Mouse (Mus musculus) midbrain, embryonic 11.5 days (tissue): ENCODE results near the gene Myh6. TPM values are rescaled to one million over a fixed set of nuclear protein-coding genes. Genes with fewer than 3 reads are reported as not detected.
A peak's percentile ranks its signal among the peaks of the same experiment; 100 is the strongest.

Experiments
- ATAC-seq: fragments of 200-750 bp; cut with Nextera tagmentation; 2 replicates; pipeline ENCODE4 v1.8.0; 2017; ENCODE audit warnings: moderate TSS enrichment, moderate library complexity; ENCODE audit not compliant: low FRiP score
- DNase-seq: peaks from one replicate; pipeline ENCODE4 v3.0.0; 2015; ENCODE audit warnings: low spot score; ENCODE audit errors: missing footprints
- H3K27ac ChIP-seq: fragments of 300-500 bp; sonication (generic); 2 replicates; pipeline ENCODE4 v1.5.1; 2014; ENCODE audit warnings: low read depth, low read length
- H3K27me3 ChIP-seq: fragments of 300-500 bp; sonication (generic); 2 replicates; pipeline ENCODE4 v1.6.1; 2014; ENCODE audit warnings: mild to moderate bottlenecking, low read length, moderate library complexity, mixed read lengths; ENCODE audit not compliant: control insufficient read depth, insufficient read depth
- H3K36me3 ChIP-seq: fragments of 300-500 bp; sonication (generic); 2 replicates; pipeline ENCODE4 v1.6.1; 2014; ENCODE audit warnings: mild to moderate bottlenecking, low read length, moderate library complexity, mixed read lengths; ENCODE audit not compliant: control insufficient read depth, insufficient read depth
- H3K4me1 ChIP-seq: fragments of 300-500 bp; sonication (generic); 2 replicates; pipeline ENCODE4 v1.6.1; 2014; ENCODE audit warnings: low read length; ENCODE audit not compliant: control insufficient read depth, insufficient read depth
- H3K4me2 ChIP-seq: fragments of 300-500 bp; sonication (generic); 2 replicates; pipeline ENCODE4 v1.6.1; 2014; ENCODE audit warnings: mild to moderate bottlenecking, moderate library complexity
- H3K4me3 ChIP-seq: fragments of 300-500 bp; sonication (generic); 2 replicates; pipeline ENCODE4 v1.5.1; 2014; ENCODE audit warnings: low read depth, low read length
- H3K9ac ChIP-seq: fragments of 300-500 bp; sonication (generic); 2 replicates; pipeline ENCODE4 v1.6.1; 2014; ENCODE audit warnings: low read length
- H3K9me3 ChIP-seq: fragments of 300-500 bp; sonication (generic); 2 replicates; pipeline ENCODE4 v1.6.1; 2016; ENCODE audit warnings: low read length; ENCODE audit not compliant: control insufficient read depth
- WGBS: fragments of 180-500 bp; shearing (Covaris S2); extraction: QIAGEN DNeasy Blood & Tissue Kit; methylation state at CpG from one replicate; pipeline ENCODE4 v1.1.7; 2014; 5-methylcytosine and 5-hydroxymethylcytosine counted together
- polyA plus RNA-seq: library from polyadenylated mRNA; unstranded; fragments of >200 nt; fragmentation: Nextera tagmentation; extraction: Ambion mirVana; gene quantifications from 2 replicates; pipeline ENCODE4 v1.2.1, GENCODE M21; 2014

Myh6 gene
- polyA plus RNA-seq, 1 experiment from 2014 or later, result 0.51 TPM

DNA sequence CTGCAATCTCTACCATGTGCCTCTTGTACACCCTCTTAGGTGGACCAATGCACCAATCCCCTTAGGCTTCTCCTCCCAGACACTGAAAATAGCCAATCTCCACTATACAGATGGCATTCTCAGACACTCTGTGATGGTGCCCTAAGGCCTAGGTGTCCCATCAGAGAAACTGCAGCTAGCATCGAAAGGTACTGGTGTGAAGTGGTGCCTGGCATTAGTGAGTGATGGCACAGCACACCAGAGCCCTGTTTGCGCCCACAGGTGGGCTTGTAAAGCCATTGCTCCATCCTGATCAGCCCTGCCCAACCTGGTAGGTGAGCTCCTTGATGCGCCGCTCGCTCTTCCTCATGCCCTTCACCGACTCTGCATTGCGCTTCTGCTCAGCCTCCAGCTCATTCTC lies 22.8 kb downstream of the Myh6 start:
- no peaks in the 10 kb centered on the region for H3K27me3 ChIP-seq
- H3K36me3 ChIP-seq, result no peaks in the 10 kb centered on the region
- no peak overlapping the region for H3K4me2 ChIP-seq
- DNase-seq (no peak), ATAC-seq (no peak)
- H3K4me1 ChIP-seq, result no peaks in the 10 kb centered on the region
- H3K4me3 ChIP-seq, result no peak overlapping the region
- no peaks in the 10 kb centered on the region for H3K9me3 ChIP-seq
- 89% methylated on average over 7 of the region's 7 CpGs for WGBS
- no peak overlapping the region for H3K9ac ChIP-seq
- no peak overlapping the region for H3K27ac ChIP-seq

DNA sequence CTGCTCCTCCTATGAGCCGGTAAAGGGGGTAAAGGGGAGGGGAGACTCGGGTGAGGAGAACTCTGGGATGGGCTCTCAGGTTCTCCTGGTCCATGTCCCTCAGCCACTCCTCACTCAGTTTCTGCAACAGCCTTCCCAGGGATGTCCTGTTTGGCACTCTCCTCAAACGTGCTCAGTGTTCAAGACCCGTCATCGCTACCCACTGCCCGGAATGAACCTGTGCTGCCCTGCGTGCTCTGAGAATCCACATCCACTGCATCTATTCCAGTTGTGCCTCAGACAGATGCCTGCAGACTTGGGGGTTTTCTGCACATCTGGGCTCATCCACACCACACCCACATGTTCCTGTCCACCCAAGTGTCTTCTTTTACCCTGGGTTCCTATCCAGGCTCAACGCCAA lies 24.2 kb downstream of the Myh6 start:
- no peak for DNase-seq
- 92% methylated on average over 8 of the region's 8 CpGs for WGBS
- Histone ChIP-seq H3K4me3 (no peak overlapping the region), H3K9me3 (no peaks in the 10 kb centered on the region), H3K27ac (no peak overlapping the region), H3K9ac (no peak overlapping the region), H3K36me3 (no peaks in the 10 kb centered on the region), H3K4me1 (no peaks in the 10 kb centered on the region), H3K4me2 (no peak overlapping the region), H3K27me3 (no peaks in the 10 kb centered on the region)
- ATAC-seq, result no peak

DNA sequence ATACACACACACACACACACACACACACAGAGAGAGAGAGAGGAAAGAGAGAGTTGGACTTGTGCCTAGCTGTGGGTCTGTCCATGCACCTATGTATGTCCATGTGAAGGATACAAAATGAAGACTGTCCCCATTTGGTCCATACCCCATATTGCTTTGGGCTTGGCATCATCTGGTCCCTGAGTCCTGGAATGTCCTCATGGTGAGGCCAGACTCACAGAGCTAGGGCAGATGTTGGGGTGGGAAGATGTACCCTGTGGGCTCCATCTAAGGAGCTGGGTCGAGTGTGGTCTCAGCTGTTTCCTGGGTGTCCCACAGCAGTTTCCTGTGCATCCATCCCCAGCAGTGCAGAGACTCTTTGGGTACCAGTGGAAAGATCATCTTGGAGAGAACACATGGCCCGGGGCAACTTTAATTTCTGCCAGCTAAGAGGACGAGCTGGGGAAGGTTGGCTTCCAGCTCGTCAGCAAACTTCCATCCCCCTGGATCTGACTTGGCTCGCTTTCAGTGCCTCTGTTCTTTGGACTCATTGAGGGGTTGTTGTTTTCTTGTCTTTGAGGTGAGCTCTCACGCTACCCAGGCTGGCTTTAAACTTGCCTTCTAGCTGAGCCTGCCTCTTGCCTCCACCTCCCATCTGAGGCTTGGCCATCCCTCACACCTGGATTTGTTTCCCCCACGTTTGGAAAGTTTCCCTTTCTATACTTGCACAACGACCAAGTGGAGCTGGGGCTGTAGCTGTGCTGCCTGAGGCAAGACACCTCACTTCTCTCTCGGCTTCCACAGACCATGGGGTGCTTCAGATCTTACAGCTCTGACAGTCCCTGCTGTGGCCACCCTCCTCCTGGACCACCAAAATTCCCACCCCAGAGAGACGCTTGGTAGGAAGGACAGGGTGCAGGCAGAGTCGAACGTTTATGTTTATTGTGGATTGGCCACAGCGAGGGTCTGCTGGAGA lies 25.4 kb downstream of the Myh6 start:
- no peak overlapping the region for H3K27ac ChIP-seq
- no peak overlapping the region for H3K4me3 ChIP-seq
- H3K4me2 ChIP-seq, result no peak overlapping the region
- H3K27me3 ChIP-seq, result no peaks in the 10 kb centered on the region
- DNase-seq (peak; percentile 6), ATAC-seq (no peak)
- no peak overlapping the region for H3K9ac ChIP-seq
- no peaks in the 10 kb centered on the region; the same call in 1 of the 2 replicates for H3K4me1 ChIP-seq
- no peaks in the 10 kb centered on the region for H3K9me3 ChIP-seq
- no peaks in the 10 kb centered on the region for H3K36me3 ChIP-seq
- 73% methylated on average over 13 of the region's 13 CpGs for WGBS

DNA sequence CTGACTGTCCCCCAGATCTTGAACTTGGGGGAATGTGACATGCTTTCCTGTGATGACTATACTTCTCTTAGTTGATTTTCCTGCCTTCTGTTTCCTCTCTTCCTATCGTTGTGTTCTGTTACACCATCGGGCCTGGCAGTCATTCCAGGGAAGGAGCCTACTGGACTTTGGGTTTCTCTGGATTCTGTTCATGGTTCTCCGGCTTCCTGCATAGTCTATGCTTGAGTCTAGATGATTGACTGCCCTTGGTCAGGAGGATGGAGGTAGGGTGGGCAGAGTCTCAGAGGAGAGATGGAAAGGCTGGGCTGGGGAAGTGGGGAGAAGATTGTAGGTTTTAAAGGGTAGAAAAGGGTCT lies 26.6 kb downstream of the Myh6 start:
- Histone ChIP-seq H3K4me1 (no peaks in the 10 kb centered on the region; the same call in 1 of the 2 replicates), H3K9ac (no peak overlapping the region), H3K4me3 (no peak overlapping the region), H3K27me3 (no peaks in the 10 kb centered on the region), H3K27ac (no peak overlapping the region), H3K36me3 (no peaks in the 10 kb centered on the region), H3K4me2 (no peak overlapping the region), H3K9me3 (no peaks in the 10 kb centered on the region)
- DNase-seq (no peak), ATAC-seq (no peak)
- 88% methylated on average over 3 of the region's 3 CpGs for WGBS

DNA sequence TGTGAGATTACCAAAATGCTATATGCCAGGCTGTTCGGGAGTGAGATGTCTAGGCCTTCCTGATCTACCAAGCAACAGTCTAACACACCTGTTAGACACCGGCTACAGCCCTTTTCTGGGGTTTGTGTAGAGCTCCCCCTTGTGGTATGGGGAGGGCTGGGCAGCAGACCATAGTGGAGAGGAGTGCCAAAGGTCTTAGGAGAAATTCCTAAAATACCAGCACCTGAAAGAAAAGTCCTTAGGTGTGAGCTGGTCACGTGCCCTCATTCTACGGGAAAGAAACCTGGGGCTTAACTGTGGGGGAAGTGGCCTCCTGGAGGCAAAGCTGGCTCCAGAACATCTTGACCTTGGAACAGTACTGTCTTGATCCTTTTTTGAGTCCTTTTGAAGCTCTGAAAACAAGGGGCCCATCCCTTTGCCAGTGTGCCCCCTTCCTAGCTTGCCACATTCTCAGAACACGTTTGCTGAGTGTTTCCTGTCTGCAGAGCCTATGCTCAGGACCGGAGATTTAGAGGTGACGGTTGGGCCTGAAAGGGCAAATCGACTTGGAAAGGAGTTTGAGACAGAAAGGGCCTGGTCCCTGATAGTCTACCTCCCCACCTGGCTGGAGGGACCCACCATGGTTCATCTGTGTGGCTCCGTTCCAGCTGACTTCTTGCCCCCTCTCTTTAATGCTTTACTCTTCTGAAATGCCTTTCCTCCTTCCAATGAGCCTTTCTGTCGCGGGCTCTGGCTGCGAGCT lies 27.1 kb downstream of the Myh6 start:
- no peak for ATAC-seq
- WGBS, result 50% methylated on average over 12 of the region's 12 CpGs

DNA sequence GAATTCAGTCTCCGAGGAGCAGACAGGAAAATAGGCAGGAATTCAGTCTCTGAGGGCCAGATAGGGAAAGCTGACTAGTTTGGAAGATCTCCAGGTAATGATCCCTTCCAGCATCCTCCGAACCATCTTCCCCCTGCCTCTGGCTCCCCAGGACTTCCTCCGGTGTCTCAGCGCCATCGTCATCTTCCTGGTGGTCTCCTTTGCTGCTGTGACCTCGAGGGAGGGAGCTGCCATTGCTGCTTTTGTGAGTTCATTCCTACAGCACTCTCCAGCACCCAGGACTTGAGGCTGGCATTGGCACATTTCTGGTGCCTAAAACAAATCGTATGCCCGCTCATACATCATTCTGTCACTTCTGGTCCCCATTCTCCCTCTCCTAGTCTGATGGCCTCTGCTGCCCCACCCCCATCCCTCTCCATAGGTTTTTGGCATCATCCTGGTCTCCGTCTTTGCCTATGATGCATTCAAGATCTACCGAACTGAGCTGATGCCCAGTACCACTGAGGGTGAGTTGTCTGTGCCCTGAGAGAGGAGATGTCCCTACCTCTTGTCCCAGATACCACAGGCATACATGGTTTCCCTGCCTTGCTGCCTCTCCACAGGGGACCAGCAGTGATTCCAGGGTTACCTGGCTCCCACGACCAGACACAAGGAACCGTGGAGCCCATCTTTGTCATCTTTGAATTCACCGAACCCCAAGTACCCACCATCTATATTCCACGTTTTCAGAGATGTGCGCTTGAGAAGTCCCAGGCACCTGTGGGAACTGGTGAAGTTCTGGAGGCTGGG lies 28.1 kb downstream of the Myh6 start:
- peak; percentile 19 for DNase-seq

More for the DNA sequence above, 27.1 kb downstream of the Myh6 start:
- no peak overlapping the region for H3K27ac ChIP-seq
- no peak overlapping the region for H3K4me3 ChIP-seq
- H3K27me3 ChIP-seq, result no peaks in the 10 kb centered on the region
- no peak overlapping the region for H3K4me2 ChIP-seq
- no peaks in the 10 kb centered on the region; the same call in 1 of the 2 replicates for H3K4me1 ChIP-seq
- DNase-seq, result peak; percentile 92
- H3K9ac ChIP-seq, result no peak overlapping the region
- H3K9me3 ChIP-seq, result no peaks in the 10 kb centered on the region
- no peaks in the 10 kb centered on the region for H3K36me3 ChIP-seq

DNA sequence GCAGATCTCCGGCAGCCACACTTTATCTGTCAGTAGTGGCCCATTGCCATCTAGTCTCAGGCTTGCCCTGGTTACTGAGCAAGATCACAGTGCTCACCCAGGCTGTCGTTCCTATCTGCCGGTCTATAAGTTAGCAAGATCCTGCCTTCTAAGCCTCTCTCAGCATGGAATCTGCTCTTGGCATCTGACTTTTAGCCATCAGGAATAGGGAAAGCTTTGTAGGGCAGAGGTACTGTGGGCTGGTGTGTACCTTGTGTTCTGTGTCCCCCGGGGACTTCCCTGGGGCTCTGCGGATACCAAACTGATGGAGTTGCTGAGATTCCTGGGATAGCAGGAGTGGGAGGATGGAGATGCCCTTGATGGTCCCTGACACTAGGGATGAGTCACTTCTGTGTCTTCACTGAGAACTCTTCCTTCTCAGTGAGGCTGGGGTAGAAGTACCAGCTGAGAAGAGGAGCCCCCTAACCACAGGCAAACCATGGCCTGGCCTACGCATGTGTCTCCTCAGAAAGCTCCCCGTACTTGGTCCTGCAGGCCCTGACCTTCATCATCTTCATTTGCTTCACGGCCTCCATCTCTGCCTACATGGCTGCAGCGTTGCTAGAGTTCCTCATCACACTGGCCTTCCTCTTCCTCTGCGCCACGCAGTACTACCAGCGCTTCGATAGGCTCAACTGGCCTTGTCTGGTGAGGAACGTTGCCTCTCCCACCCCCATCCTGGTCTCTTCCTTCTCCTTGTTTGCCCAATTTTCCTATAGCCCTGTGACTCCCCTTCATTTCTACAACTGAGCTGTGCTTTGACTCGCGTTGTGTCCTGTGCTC lies 29.2 kb downstream of the Myh6 start:
- no peaks in the 10 kb centered on the region for H3K9me3 ChIP-seq
- DNase-seq (no peak), ATAC-seq (no peak)
- no peaks in the 10 kb centered on the region for H3K27me3 ChIP-seq
- WGBS, result 90% methylated on average over 16 of the region's 16 CpGs
- no peaks in the 10 kb centered on the region for H3K36me3 ChIP-seq
- no peak overlapping the region for H3K4me3 ChIP-seq
- no peak overlapping the region for H3K4me2 ChIP-seq
- no peak overlapping the region for H3K9ac ChIP-seq
- no peak overlapping the region for H3K27ac ChIP-seq
- H3K4me1 ChIP-seq, result no peaks in the 10 kb centered on the region; the same call in 1 of the 2 replicates

More for the DNA sequence above, 28.1 kb downstream of the Myh6 start:
- WGBS, result 80% methylated on average over 15 of the region's 15 CpGs
- Histone ChIP-seq H3K4me1 (no peaks in the 10 kb centered on the region; the same call in 1 of the 2 replicates), H3K9me3 (no peaks in the 10 kb centered on the region), H3K27ac (no peak overlapping the region), H3K9ac (no peak overlapping the region), H3K27me3 (no peaks in the 10 kb centered on the region), H3K4me3 (no peak overlapping the region), H3K36me3 (no peaks in the 10 kb centered on the region), H3K4me2 (no peak overlapping the region)
- no peak for ATAC-seq

DNA sequence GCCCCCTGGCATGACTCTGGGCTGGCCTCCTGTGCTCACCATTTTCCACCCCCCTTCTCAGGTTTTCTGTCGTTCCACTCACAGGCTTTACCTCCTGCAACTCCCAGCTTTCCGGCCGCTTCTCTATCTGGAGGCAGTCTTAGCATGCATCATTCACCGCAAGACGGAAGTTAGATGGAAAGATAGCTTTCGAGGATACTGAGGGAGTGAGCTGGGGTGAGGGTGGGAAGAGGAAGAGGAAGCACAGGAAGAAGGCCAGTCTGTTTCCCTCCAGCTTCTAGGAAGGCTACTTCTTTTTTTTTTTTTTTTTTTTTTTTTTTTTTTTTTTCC lies 29.9 kb downstream of the Myh6 start:
- H3K27me3 ChIP-seq, result no peaks in the 10 kb centered on the region
- WGBS, result 64% methylated on average over 6 of the region's 6 CpGs
- 0 out of 2 replicates have a peak overlapping the region, but pooled peaks have one; percentile 34 for H3K9ac ChIP-seq
- no peak overlapping the region for H3K4me3 ChIP-seq
- H3K27ac ChIP-seq, result no peak overlapping the region
- H3K9me3 ChIP-seq, result no peaks in the 10 kb centered on the region
- ATAC-seq (no peak), DNase-seq (no peak)
- no peaks in the 10 kb centered on the region for H3K36me3 ChIP-seq
- H3K4me1 ChIP-seq, result no peaks in the 10 kb centered on the region; the same call in 1 of the 2 replicates
- H3K4me2 ChIP-seq, result no peak overlapping the region
